Mouse (Mus musculus): ENCODE results near the gene Gpm6a. TPM values are rescaled to one million over a fixed set of nuclear protein-coding genes. Genes with fewer than 3 reads are reported as not detected.

The Gpm6a gene
- total RNA-seq, 1 experiment from 2014 or later = not detected

Other genes starting within 250 kb of the Gpm6a start
- gene Wdr17, start 67.7 kb upstream of the Gpm6a start, total RNA-seq (2017) = not detected in 2 replicates